Mouse (Mus musculus) midbrain, postnatal 0 days (tissue): ENCODE data around the gene Ggt1. TPM values are rescaled to one million over a fixed set of nuclear protein-coding genes. Genes with fewer than 3 reads are reported as not detected.

ENCODE experiments used
- ATAC-seq: fragments of 200-750 bp; cut with Nextera tagmentation; 2 replicates; pipeline ENCODE4 v1.8.0; 2017; ENCODE audit warnings: moderate number of reproducible peaks, mild to moderate bottlenecking, moderate TSS enrichment, moderate library complexity; ENCODE audit not compliant: low FRiP score
- DNase-seq: peaks from one replicate; pipeline ENCODE4 v3.0.0-alpha.2; 2015; ENCODE audit warnings: low spot score
- H3K27ac ChIP-seq: fragments of 300-500 bp; sonication (generic); 2 replicates; pipeline ENCODE4 v1.5.1; 2014; ENCODE audit warnings: low read depth, mild to moderate bottlenecking, low read length, mixed read lengths
- H3K27me3 ChIP-seq: fragments of 300-500 bp; sonication (generic); 2 replicates; pipeline ENCODE4 v1.6.1; 2014; ENCODE audit warnings: low read length, control low read depth, mixed read lengths; ENCODE audit not compliant: insufficient read depth
- H3K36me3 ChIP-seq: fragments of 300-500 bp; sonication (generic); 2 replicates; pipeline ENCODE4 v1.6.1; 2014; ENCODE audit warnings: low read length, control low read depth, mixed read lengths; ENCODE audit not compliant: insufficient read depth
- H3K4me1 ChIP-seq: fragments of 300-500 bp; sonication (generic); 2 replicates; pipeline ENCODE4 v1.6.1; 2014; ENCODE audit warnings: mild to moderate bottlenecking, control low read depth, antibody characterized with exemption, low read length, mixed read lengths; ENCODE audit not compliant: insufficient read depth
- H3K4me2 ChIP-seq: fragments of 300-500 bp; sonication (generic); 2 replicates; pipeline ENCODE4 v1.6.1; 2014; ENCODE audit warnings: low read depth, mild to moderate bottlenecking, low read length, mixed read lengths; ENCODE audit not compliant: poor library complexity, severe bottlenecking
- H3K4me3 ChIP-seq: fragments of 300-500 bp; sonication (generic); 2 replicates; pipeline ENCODE4 v1.5.1; 2014; ENCODE audit warnings: low read depth, mild to moderate bottlenecking, low read length, moderate library complexity
- H3K9ac ChIP-seq: fragments of 300-500 bp; sonication (generic); replicated peaks from 2 replicates; pipeline ENCODE4 v1.6.1; 2014; ENCODE audit warnings: mild to moderate bottlenecking, low read length, moderate library complexity, mixed read lengths; ENCODE audit not compliant: poor library complexity, severe bottlenecking
- H3K9me3 ChIP-seq: fragments of 300-500 bp; sonication (generic); 2 replicates; pipeline ENCODE4 v1.6.1; 2016; ENCODE audit warnings: low read length, control low read depth
- CTCF ChIP-seq: IDR thresholded peaks from 2 replicates; pipeline ENCODE4 v1.5.1; 2016; ENCODE audit warnings: antibody characterized with exemption, mild to moderate bottlenecking
- WGBS: fragments of 180-500 bp; shearing (Covaris S2); extraction: QIAGEN DNeasy Blood & Tissue Kit; methylation state at CpG from one replicate; pipeline ENCODE4 v1.1.7; 2014; 5-methylcytosine and 5-hydroxymethylcytosine counted together
- polyA plus RNA-seq: library from polyadenylated mRNA; unstranded; fragments of >200 nt; fragmentation: Nextera tagmentation; extraction: Ambion mirVana; gene quantifications from 2 replicates; pipeline ENCODE4 v1.2.1, GENCODE M21; 2015
- total RNA-seq: library from RNA; depleted of rRNA; stranded (reverse); fragments of >200 nt; gene quantifications from 2 replicates; pipeline ENCODE4 v1.2.3, GENCODE M21; 2014; rRNA removed

Ggt1 gene
- total and polyA plus RNA-seq, 2 experiments from 2014 or later: 1.0 to 1.4 TPM

GRCm38 (mm10) chr10:75635019-75635692, 73.8 kb downstream of the Ggt1 start:
- no peak for ATAC-seq

GRCm38 (mm10) chr10:75635693-75636055, 74.3 kb downstream of the Ggt1 start:
- Histone ChIP-seq H3K4me1 (no peaks in the 10 kb centered on the region), H3K9me3 (no peaks in the 10 kb centered on the region), H3K27me3 (no peaks in the 10 kb centered on the region), H3K9ac (no peak overlapping the region), H3K4me3 (no peak overlapping the region), H3K4me2 (no peak overlapping the region), H3K36me3 (no peaks in the 10 kb centered on the region), H3K27ac (no peak overlapping the region)
- WGBS: 5% methylated on average over 9 of the region's 9 CpGs
- peak; percentile 86 for TF ChIP-seq CTCF
- no peak for ATAC-seq
- peak; percentile 79 for DNase-seq

More at GRCm38 (mm10) chr10:75635019-75635692, 73.8 kb downstream of the Ggt1 start:
- no peaks in the 10 kb centered on the region for H3K9me3 ChIP-seq
- no peak for TF ChIP-seq CTCF
- H3K4me1 ChIP-seq: no peaks in the 10 kb centered on the region
- DNase-seq: no peak
- 67% methylated on average over 14 of the region's 14 CpGs for WGBS
- H3K4me3 ChIP-seq: no peak overlapping the region
- no peak overlapping the region for H3K9ac ChIP-seq
- H3K4me2 ChIP-seq: no peak overlapping the region
- no peaks in the 10 kb centered on the region for H3K36me3 ChIP-seq
- no peaks in the 10 kb centered on the region for H3K27me3 ChIP-seq
- H3K27ac ChIP-seq: no peak overlapping the region

Other genes starting within 250 kb of the Ggt1 start
- gene Adora2a, start 244.7 kb upstream of the Ggt1 start, total RNA-seq: 4.3 and 11.7 TPM in 2 replicates
- 1.7 and 1.9 TPM in 2 replicates for gene Adora2a, start 244.7 kb upstream of the Ggt1 start, polyA plus RNA-seq
- 0.52 TPM in 1 of 2 replicates, not detected in the other for gene Upb1, start 160.5 kb upstream of the Ggt1 start, total RNA-seq
- gene Upb1, start 160.5 kb upstream of the Ggt1 start, polyA plus RNA-seq: 0.44 and 0.72 TPM in 2 replicates
- 17.2 and 20.4 TPM in 2 replicates for gene Snrpd3, start 44.1 kb upstream of the Ggt1 start, total RNA-seq
- gene Snrpd3, start 44.1 kb upstream of the Ggt1 start, polyA plus RNA-seq: 137 and 143 TPM in 2 replicates
- 41.2 and 48.0 TPM in 2 replicates for gene Gucd1, start 43.6 kb upstream of the Ggt1 start, total RNA-seq
- gene Gucd1, start 43.6 kb upstream of the Ggt1 start, polyA plus RNA-seq: 12.6 and 14.4 TPM in 2 replicates
- gene Lrrc75b, start 1.3 kb upstream of the Ggt1 start, total RNA-seq: 41.4 and 44.2 TPM in 2 replicates
- gene Lrrc75b, start 1.3 kb upstream of the Ggt1 start, polyA plus RNA-seq: 37.5 and 39.5 TPM in 2 replicates
- 5.8 and 9.1 TPM in 2 replicates for gene Ggt5, start 27.7 kb downstream of the Ggt1 start, total RNA-seq
- gene Ggt5, start 27.7 kb downstream of the Ggt1 start, polyA plus RNA-seq: 1.3 and 2.4 TPM in 2 replicates
- gene Susd2, start 82.4 kb downstream of the Ggt1 start, total RNA-seq: 7.8 and 10.7 TPM in 2 replicates
- gene Susd2, start 82.4 kb downstream of the Ggt1 start, polyA plus RNA-seq: 4.8 and 6.4 TPM in 2 replicates
- 83.4 and 93.3 TPM in 2 replicates for gene Cabin1, start 202.7 kb downstream of the Ggt1 start, total RNA-seq
- gene Cabin1, start 202.7 kb downstream of the Ggt1 start, polyA plus RNA-seq: 30.1 and 31.6 TPM in 2 replicates
- gene Ddt, start 211.8 kb downstream of the Ggt1 start, total RNA-seq: 71.1 and 72.9 TPM in 2 replicates
- 92.9 and 102 TPM in 2 replicates for gene Ddt, start 211.8 kb downstream of the Ggt1 start, polyA plus RNA-seq
- gene Gm20441, start 219.3 kb downstream of the Ggt1 start, total RNA-seq: not detected in 2 replicates
- not detected in 2 replicates for gene Gm20441, start 219.3 kb downstream of the Ggt1 start, polyA plus RNA-seq
- 3.6 and 7.7 TPM in 2 replicates for gene Gstt3, start 219.8 kb downstream of the Ggt1 start, total RNA-seq
- gene Gstt3, start 219.8 kb downstream of the Ggt1 start, polyA plus RNA-seq: 2.5 and 2.8 TPM in 2 replicates
- 22.6 and 37.1 TPM in 2 replicates for gene Gstt1, start 237.0 kb downstream of the Ggt1 start, total RNA-seq
- 21.4 and 26.2 TPM in 2 replicates for gene Gstt1, start 237.0 kb downstream of the Ggt1 start, polyA plus RNA-seq